Mouse (Mus musculus): ENCODE data around the gene Serpina1b. TPM values are rescaled to one million over a fixed set of nuclear protein-coding genes. Genes with fewer than 3 reads are reported as not detected.
"Not testable (repeated sequence)": the region's sequence is repeated elsewhere in the genome, so short reads cannot be mapped to it uniquely, and the experiment has no call there.

The Serpina1b gene
- polyA plus RNA-seq, 1 experiment from 2014 or later, result not detected

GRCm38 (mm10) chr12:103685386-103685785 lies 144.8 kb downstream of the Serpina1b start:
- Histone ChIP-seq H3K27me3 (ENCODE audit: control insufficient read depth, insufficient read depth, low read length) (no peaks in the 10 kb centered on the region), H3K9ac (replicated peaks; ENCODE audit: low read length) (no peak overlapping the region), H3K4me3 (replicated peaks; ENCODE audit: low read depth, low read length) (no peak overlapping the region), H3K36me3 (ENCODE audit: control insufficient read depth, insufficient read depth, low read length) (no peaks in the 10 kb centered on the region), H3K4me1 (ENCODE audit: control insufficient read depth, insufficient read depth, low read length) (no peaks in the 10 kb centered on the region), H3K4me2 (ENCODE audit: low read length) (no peak overlapping the region), H3K27ac (replicated peaks; ENCODE audit: low read depth, low read length) (no peak overlapping the region), H3K9me3 (ENCODE audit: control insufficient read depth, low read length) (no peaks in the 10 kb centered on the region)
- DNase-seq (no peak), ATAC-seq (ENCODE audit: low FRiP score, low TSS enrichment) (no peak)
- 79% methylated on average over 3 of the region's 3 CpGs for WGBS

GRCm38 (mm10) chr12:103683775-103684174 lies 146.4 kb downstream of the Serpina1b start:
- DNase-seq, result no peak
- H3K27me3 ChIP-seq (ENCODE audit: control insufficient read depth, insufficient read depth, low read length), result no peaks in the 10 kb centered on the region
- no peak overlapping the region for H3K9ac ChIP-seq (replicated peaks; ENCODE audit: low read length)
- no peak overlapping the region for H3K4me2 ChIP-seq (ENCODE audit: low read length)
- no peak for ATAC-seq (ENCODE audit: low FRiP score, low TSS enrichment)
- H3K36me3 ChIP-seq (ENCODE audit: control insufficient read depth, insufficient read depth, low read length), result no peaks in the 10 kb centered on the region
- no peaks in the 10 kb centered on the region for H3K9me3 ChIP-seq (ENCODE audit: control insufficient read depth, low read length)
- no peak overlapping the region for H3K27ac ChIP-seq (replicated peaks; ENCODE audit: low read depth, low read length)
- H3K4me1 ChIP-seq (ENCODE audit: control insufficient read depth, insufficient read depth, low read length), result no peaks in the 10 kb centered on the region
- H3K4me3 ChIP-seq (replicated peaks; ENCODE audit: low read depth, low read length), result no peak overlapping the region
- 72% methylated on average over 4 of the region's 4 CpGs for WGBS

GRCm38 (mm10) chr12:103681739-103682138 lies 148.4 kb downstream of the Serpina1b start:
- Histone ChIP-seq H3K9me3 (ENCODE audit: control insufficient read depth, low read length) (no peaks in the 10 kb centered on the region), H3K4me2 (ENCODE audit: low read length) (no peak overlapping the region), H3K27ac (replicated peaks; ENCODE audit: low read depth, low read length) (no peak overlapping the region), H3K4me1 (ENCODE audit: control insufficient read depth, insufficient read depth, low read length) (no peaks in the 10 kb centered on the region), H3K9ac (replicated peaks; ENCODE audit: low read length) (no peak overlapping the region), H3K4me3 (replicated peaks; ENCODE audit: low read depth, low read length) (no peak overlapping the region), H3K27me3 (ENCODE audit: control insufficient read depth, insufficient read depth, low read length) (no peaks in the 10 kb centered on the region), H3K36me3 (ENCODE audit: control insufficient read depth, insufficient read depth, low read length) (no peaks in the 10 kb centered on the region)
- DNase-seq, result no peak
- 86% methylated on average over 2 of the region's 2 CpGs for WGBS
- ATAC-seq (ENCODE audit: low FRiP score, low TSS enrichment), result no peak

GRCm38 (mm10) chr12:103681169-103681568 lies 149.0 kb downstream of the Serpina1b start:
- Histone ChIP-seq H3K4me3 (replicated peaks; ENCODE audit: low read depth, low read length) (no peak overlapping the region), H3K27me3 (ENCODE audit: control insufficient read depth, insufficient read depth, low read length) (no peaks in the 10 kb centered on the region), H3K4me2 (ENCODE audit: low read length) (no peak overlapping the region), H3K9me3 (ENCODE audit: control insufficient read depth, low read length) (no peaks in the 10 kb centered on the region), H3K36me3 (ENCODE audit: control insufficient read depth, insufficient read depth, low read length) (no peaks in the 10 kb centered on the region), H3K27ac (replicated peaks; ENCODE audit: low read depth, low read length) (no peak overlapping the region), H3K9ac (replicated peaks; ENCODE audit: low read length) (no peak overlapping the region), H3K4me1 (ENCODE audit: control insufficient read depth, insufficient read depth, low read length) (no peaks in the 10 kb centered on the region)
- 80% methylated on average over 2 of the region's 2 CpGs for WGBS
- ATAC-seq (ENCODE audit: low FRiP score, low TSS enrichment), result no peak
- no peak for DNase-seq

GRCm38 (mm10) chr12:103679853-103680252 lies 150.3 kb downstream of the Serpina1b start:
- WGBS, result 100% methylated on average over 1 of the region's 1 CpGs
- not testable (repeated sequence) for DNase-seq; H3K4me2 ChIP-seq (ENCODE audit: low read length); H3K9ac ChIP-seq (replicated peaks; ENCODE audit: low read length); H3K4me3 ChIP-seq (replicated peaks; ENCODE audit: low read depth, low read length); H3K27me3 ChIP-seq (ENCODE audit: control insufficient read depth, insufficient read depth, low read length); ATAC-seq (ENCODE audit: low FRiP score, low TSS enrichment); H3K9me3 ChIP-seq (ENCODE audit: control insufficient read depth, low read length); H3K4me1 ChIP-seq (ENCODE audit: control insufficient read depth, insufficient read depth, low read length); H3K36me3 ChIP-seq (ENCODE audit: control insufficient read depth, insufficient read depth, low read length); H3K27ac ChIP-seq (replicated peaks; ENCODE audit: low read depth, low read length)

Other genes with a start within 250 kb of the Serpina1b start
- gene Serpina10, start 198.9 kb downstream of the Serpina1b start, polyA plus RNA-seq (2014; fragmentation: Nextera tagmentation; extraction: Ambion mirVana), result 0.09 TPM in 1 of 2 replicates, not detected in the other
- gene Serpina6, start 173.2 kb downstream of the Serpina1b start, polyA plus RNA-seq (2014; fragmentation: Nextera tagmentation; extraction: Ambion mirVana), result not detected in 2 replicates
- gene Serpina16, start 154.2 kb downstream of the Serpina1b start, polyA plus RNA-seq (2014; fragmentation: Nextera tagmentation; extraction: Ambion mirVana), result not detected in 2 replicates
- gene Serpina1f, start 134.8 kb downstream of the Serpina1b start, polyA plus RNA-seq (2014; fragmentation: Nextera tagmentation; extraction: Ambion mirVana), result not detected in 2 replicates
- gene Serpina1d, start 56.8 kb downstream of the Serpina1b start, polyA plus RNA-seq (2014; fragmentation: Nextera tagmentation; extraction: Ambion mirVana), result not detected in 2 replicates
- not detected in 2 replicates for gene Serpina1a, start 33.2 kb upstream of the Serpina1b start, polyA plus RNA-seq (2014; fragmentation: Nextera tagmentation; extraction: Ambion mirVana)
- not detected in 2 replicates for gene Serpina1c, start 74.5 kb upstream of the Serpina1b start, polyA plus RNA-seq (2014; fragmentation: Nextera tagmentation; extraction: Ambion mirVana)
- not detected in 2 replicates for gene Serpina1e, start 128.6 kb upstream of the Serpina1b start, polyA plus RNA-seq (2014; fragmentation: Nextera tagmentation; extraction: Ambion mirVana)
- not detected in 2 replicates for gene Serpina11, start 159.6 kb upstream of the Serpina1b start, polyA plus RNA-seq (2014; fragmentation: Nextera tagmentation; extraction: Ambion mirVana)
- not detected in 2 replicates for gene Serpina9, start 183.4 kb upstream of the Serpina1b start, polyA plus RNA-seq (2014; fragmentation: Nextera tagmentation; extraction: Ambion mirVana)
- gene Serpina12, start 214.1 kb upstream of the Serpina1b start, polyA plus RNA-seq (2014; fragmentation: Nextera tagmentation; extraction: Ambion mirVana), result not detected in 2 replicates

Data from midbrain, embryonic 14.5 days (tissue).